Mouse (Mus musculus): ENCODE data around the gene Pigm. TPM values are rescaled to one million over a fixed set of nuclear protein-coding genes. Genes with fewer than 3 reads are reported as not detected.

Pigm gene
- total RNA-seq (2023): 10 to 100 TPM; 30.8 to 34.7 TPM

DNA sequence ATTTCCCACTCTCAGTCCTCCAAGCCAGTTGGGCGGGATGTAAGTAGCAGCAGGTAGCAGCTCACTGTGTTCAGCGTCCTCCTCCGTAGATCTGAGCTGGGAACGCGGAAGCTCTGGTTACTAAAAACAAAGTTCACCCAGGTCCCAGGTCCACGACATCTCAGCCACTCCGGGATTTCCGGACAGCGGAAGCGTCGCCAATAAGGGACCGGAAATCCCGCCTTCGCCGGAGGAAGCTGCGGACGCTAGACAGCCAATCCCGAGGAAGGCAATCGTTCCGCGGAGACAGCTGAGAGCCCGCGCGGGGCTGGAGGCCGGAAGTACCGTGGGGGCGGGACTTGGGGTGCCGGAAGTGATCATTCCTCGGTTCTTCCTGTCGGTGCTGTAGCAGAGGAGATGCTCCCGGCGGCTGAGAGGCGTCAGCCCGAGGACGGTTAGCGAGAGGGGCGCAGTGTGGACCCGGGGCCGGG lies at the start of gene Pigm:
TSS of gene Pigm (plus strand) at position 349 of the 470 bp plus-strand sequence.

DNA sequence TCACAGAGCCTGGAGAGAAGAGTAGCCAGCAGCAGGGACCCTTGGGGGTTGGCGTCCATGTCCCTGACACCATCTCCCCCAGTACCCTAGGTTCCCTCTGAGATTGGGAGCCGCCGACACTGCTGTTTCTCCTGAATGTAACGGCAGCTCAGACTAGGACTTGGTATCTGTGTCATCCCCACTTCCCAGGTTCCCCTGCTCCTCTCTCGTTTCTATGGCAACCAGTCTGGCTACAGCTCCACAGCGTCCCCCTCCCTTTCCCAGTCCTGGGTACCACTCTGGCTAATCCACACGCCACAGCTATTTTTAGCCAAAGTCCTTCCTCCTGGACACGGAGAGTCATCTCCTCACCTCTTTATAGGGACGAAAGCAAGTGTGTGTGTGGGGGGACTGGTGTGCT lies 47.2 kb upstream of the Pigm start, which contains the start of gene Kcnj9:
TSS of gene Kcnj9 (minus strand) at position 188 of the 400 bp plus-strand sequence.

GRCm38 (mm10) chr1:172340729-172341321 lies 35.5 kb upstream of the Pigm start, which contains the start of gene Kcnj10:
Gene Kcnj10 (plus strand): TSS chr1:172341210.

Other genes starting within 250 kb of the Pigm start
- gene Pex19, start 249.8 kb upstream of the Pigm start, total RNA-seq (2023): 10 to 100 TPM; 55.2 to 59.4 TPM
- gene Dcaf8, start 228.5 kb upstream of the Pigm start, total RNA-seq (2023): 100 to 1,000 TPM; 118 to 123 TPM
- gene Pea15a, start 169.7 kb upstream of the Pigm start, total RNA-seq (2023): 10 to 100 TPM; 22.0 to 22.5 TPM
- gene Casq1, start 156.7 kb upstream of the Pigm start, total RNA-seq (2023): not detected
- not detected for gene Atp1a4, start 118.1 kb upstream of the Pigm start, total RNA-seq (2023)
- gene Igsf8, start 114.9 kb upstream of the Pigm start, total RNA-seq (2023): 10 to 100 TPM; 25.3 to 31.9 TPM
- not detected for gene Atp1a2, start 78.5 kb upstream of the Pigm start, total RNA-seq (2023)
- not detected for gene Kcnj9, start 47.2 kb upstream of the Pigm start, total RNA-seq (2023)
- gene Kcnj10, start 35.3 kb upstream of the Pigm start, total RNA-seq (2023): under 1 TPM; 0.21 to 0.96 TPM
- 1 to 10 TPM; 2.1 to 4.4 TPM for gene Slamf9, start 98.8 kb downstream of the Pigm start, total RNA-seq (2023)
- gene Igsf9, start 105.2 kb downstream of the Pigm start, total RNA-seq (2023): 10 to 100 TPM; 10.7 to 11.0 TPM
- 100 to 1,000 TPM; 108 to 129 TPM for gene Tagln2, start 123.5 kb downstream of the Pigm start, total RNA-seq (2023)
- 1 to 10 TPM; 1.2 to 1.6 TPM for gene Cfap45, start 144.3 kb downstream of the Pigm start, total RNA-seq (2023)
- not detected for gene Vsig8, start 179.4 kb downstream of the Pigm start, total RNA-seq (2023)
- not detected for gene Slamf8, start 214.0 kb downstream of the Pigm start, total RNA-seq (2023)
- not detected for gene Fcrl6, start 226.0 kb downstream of the Pigm start, total RNA-seq (2023)